Mouse (Mus musculus) testis, adult 2 months (tissue): ENCODE measurements around the gene Ccr1l1. TPM values are rescaled to one million over a fixed set of nuclear protein-coding genes. Genes with fewer than 3 reads are reported as not detected.

Experiments used
- H3K27ac ChIP-seq: fragments of 200-500 bp; 2 replicates; pipeline ENCODE4 v1.5.1; 2012; ENCODE audit warnings: low read depth, low read length; ENCODE audit not compliant: control insufficient read depth, insufficient read depth
- H3K27me3 ChIP-seq: fragments of 200-500 bp; 2 replicates; pipeline ENCODE4 v1.6.1; 2012; ENCODE audit warnings: mild to moderate bottlenecking, low read length, moderate library complexity; ENCODE audit not compliant: control insufficient read depth, insufficient read depth
- H3K36me3 ChIP-seq: fragments of 200-500 bp; 2 replicates; pipeline ENCODE4 v1.6.1; 2012; ENCODE audit warnings: mild to moderate bottlenecking, low read length; ENCODE audit not compliant: control insufficient read depth, insufficient read depth
- H3K4me1 ChIP-seq: fragments of 200-500 bp; 2 replicates; pipeline ENCODE4 v1.6.1; 2012; ENCODE audit warnings: low read length; ENCODE audit not compliant: control insufficient read depth, insufficient read depth
- H3K4me3 ChIP-seq: fragments of 200-500 bp; 2 replicates; pipeline ENCODE4 v1.5.1; 2012; ENCODE audit warnings: low read depth, mild to moderate bottlenecking, low read length, moderate library complexity, mixed read lengths; ENCODE audit not compliant: control insufficient read depth
- CTCF ChIP-seq: fragments of 200-500 bp; IDR thresholded peaks from 2 replicates; pipeline ENCODE4 v1.5.1; 2012; ENCODE audit warnings: low read depth, mild to moderate bottlenecking, inconsistent platforms, low read length, moderate library complexity; ENCODE audit not compliant: control insufficient read depth, insufficient read depth, insufficient replicate concordance
- POLR2A ChIP-seq: fragments of 200-500 bp; IDR thresholded peaks from 2 replicates; pipeline ENCODE4 v1.6.1; 2012; ENCODE audit warnings: low read depth, mild to moderate bottlenecking, inconsistent platforms, low read length, moderate library complexity; ENCODE audit not compliant: control insufficient read depth
- polyA plus RNA-seq: library from polyadenylated mRNA; depleted of rRNA; stranded (reverse); fragments of >200 nt; gene quantifications from 2 replicates; pipeline ENCODE4 v1.2.3, GENCODE M21; 2012

Gene Ccr1l1
- polyA plus RNA-seq, 1 experiment: not detected

DNA sequence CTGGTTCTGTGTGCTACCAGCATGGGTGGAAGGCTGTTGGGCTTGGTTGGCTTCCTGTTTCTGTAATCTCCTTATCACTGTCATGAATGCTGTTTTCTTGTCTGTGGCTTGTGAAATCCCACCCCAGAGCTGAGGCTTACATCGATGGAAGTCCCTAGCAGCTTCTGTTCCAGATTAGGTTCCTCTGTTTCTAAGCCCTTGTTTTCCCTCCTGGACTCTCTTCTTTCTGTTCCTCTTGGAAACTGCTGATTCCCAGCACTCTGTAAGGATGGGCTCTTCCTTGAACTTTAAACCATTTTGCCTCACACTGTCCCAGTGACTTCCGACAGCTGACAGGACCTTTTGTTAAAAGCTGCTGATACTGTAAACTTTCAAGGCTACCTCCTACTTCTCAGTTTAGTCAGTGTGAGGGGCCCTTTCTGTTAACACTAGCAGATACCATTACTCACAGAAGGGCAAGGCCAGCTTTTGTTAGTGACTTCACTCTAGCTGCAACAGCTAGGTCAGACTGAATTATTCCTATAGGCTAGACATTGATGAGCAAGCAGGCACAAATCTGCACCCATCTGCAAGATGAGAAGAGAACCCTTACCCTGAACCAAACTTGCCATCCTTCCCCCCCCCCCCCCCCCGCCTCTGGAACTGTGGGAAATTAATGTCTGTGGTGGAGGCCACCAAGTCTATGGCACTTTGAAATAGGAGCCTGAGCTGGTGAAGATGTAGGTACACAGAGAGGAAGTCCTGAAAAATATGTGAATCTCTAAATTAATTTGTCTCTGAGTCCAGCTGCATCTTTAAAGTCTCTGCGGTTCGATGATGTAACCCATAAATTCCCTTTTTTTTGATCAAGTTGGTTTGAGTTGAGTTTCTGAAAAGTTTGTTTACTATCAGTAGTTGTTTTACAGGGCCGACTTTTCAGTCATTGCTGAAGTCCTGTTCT lies 46.2 kb downstream of the Ccr1l1 start:
- H3K4me3 ChIP-seq: no peak overlapping the region
- H3K36me3 ChIP-seq: no peaks in the 10 kb centered on the region
- H3K4me1 ChIP-seq: peaks cover 2% of the 10 kb centered on the region
- H3K27ac ChIP-seq: no peak overlapping the region
- TF ChIP-seq CTCF (no peak), POLR2A (no peak)
- H3K27me3 ChIP-seq: no peaks in the 10 kb centered on the region

DNA sequence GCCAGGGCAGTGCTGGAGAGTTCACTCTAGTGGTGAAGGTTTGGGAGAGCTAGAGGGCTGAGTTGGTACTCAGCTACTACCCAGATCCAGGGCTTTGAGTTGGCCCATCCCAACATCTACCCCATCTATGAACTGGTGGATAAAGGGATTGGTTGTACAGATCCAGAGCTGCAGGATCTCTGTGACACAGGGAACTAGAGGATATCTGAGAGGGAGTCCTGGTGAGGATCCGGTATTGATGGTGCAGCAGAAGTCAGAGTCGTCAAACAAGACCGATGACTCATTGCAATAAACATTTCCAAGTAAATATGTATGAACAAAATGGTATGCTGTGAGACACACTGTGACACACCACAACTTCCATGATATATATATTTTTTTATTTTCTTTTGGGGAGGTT lies 47.3 kb downstream of the Ccr1l1 start:
- no peaks in the 10 kb centered on the region for H3K27me3 ChIP-seq
- TF ChIP-seq CTCF (no peak), POLR2A (no peak)
- peaks cover 5% of the 10 kb centered on the region for H3K4me1 ChIP-seq
- no peak overlapping the region for H3K4me3 ChIP-seq
- H3K36me3 ChIP-seq: no peaks in the 10 kb centered on the region
- no peak overlapping the region for H3K27ac ChIP-seq

GRCm38 (mm10) chr9:123930476-123930875 lies 47.7 kb downstream of the Ccr1l1 start:
- Histone ChIP-seq H3K27me3 (no peaks in the 10 kb centered on the region), H3K27ac (no peak overlapping the region), H3K4me3 (peak overlapping the region; percentile 31), H3K36me3 (no peaks in the 10 kb centered on the region), H3K4me1 (peaks cover 9% of the 10 kb centered on the region)
- TF ChIP-seq CTCF (no peak), POLR2A (no peak)

GRCm38 (mm10) chr9:123929936-123930335 lies 48.3 kb downstream of the Ccr1l1 start:
- no peak for TF ChIP-seq CTCF
- no peak for TF ChIP-seq POLR2A
- Histone ChIP-seq H3K4me1 (peaks cover 9% of the 10 kb centered on the region), H3K27me3 (no peaks in the 10 kb centered on the region), H3K4me3 (peak overlapping the region; percentile 31; the same call in 1 of the 2 replicates), H3K36me3 (no peaks in the 10 kb centered on the region), H3K27ac (no peak overlapping the region)

DNA sequence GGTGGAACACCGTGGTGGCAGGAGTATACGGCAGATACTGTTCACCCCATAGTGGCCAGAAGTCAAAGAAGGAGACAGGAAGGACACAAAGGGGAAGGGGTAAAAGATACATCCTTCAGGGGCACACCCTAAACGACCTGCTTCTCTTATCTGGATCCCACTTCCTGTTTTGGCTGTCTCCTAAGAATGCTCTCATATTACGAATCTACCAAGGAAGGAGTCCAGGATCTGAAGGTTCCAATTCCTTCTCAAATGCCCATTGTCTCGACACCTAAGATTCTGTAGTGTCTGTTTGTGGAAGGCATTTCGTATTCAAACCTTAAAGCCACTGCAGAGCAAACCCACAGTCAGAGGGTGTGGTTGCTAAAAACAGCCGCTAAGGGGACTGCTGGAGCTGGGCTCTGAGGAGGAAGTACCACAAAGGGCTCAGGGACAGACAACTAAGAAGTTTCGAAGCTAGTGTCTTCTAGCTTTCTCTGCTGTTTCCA lies 49.4 kb downstream of the Ccr1l1 start:
- no peaks in the 10 kb centered on the region for H3K36me3 ChIP-seq
- peak overlapping the region; percentile 52 for H3K4me3 ChIP-seq
- no peak overlapping the region for H3K27ac ChIP-seq

GRCm38 (mm10) chr9:123928118-123928758 lies 50.0 kb downstream of the Ccr1l1 start:
- TF ChIP-seq POLR2A (no peak), CTCF (no peak)
- no peak overlapping the region for H3K27ac ChIP-seq
- H3K4me1 ChIP-seq: peaks cover 20% of the 10 kb centered on the region
- no peaks in the 10 kb centered on the region for H3K27me3 ChIP-seq
- H3K36me3 ChIP-seq: no peaks in the 10 kb centered on the region
- H3K4me3 ChIP-seq: peak overlapping the region; percentile 52; the same call in 1 of the 2 replicates

More for the DNA sequence above, 49.4 kb downstream of the Ccr1l1 start:
- Histone ChIP-seq H3K27me3 (no peaks in the 10 kb centered on the region), H3K4me1 (peaks cover 15% of the 10 kb centered on the region)
- TF ChIP-seq CTCF (no peak), POLR2A (no peak)
